ENCODE assay signal across 8 mouse cellular contexts in the genomic region with DNA sequence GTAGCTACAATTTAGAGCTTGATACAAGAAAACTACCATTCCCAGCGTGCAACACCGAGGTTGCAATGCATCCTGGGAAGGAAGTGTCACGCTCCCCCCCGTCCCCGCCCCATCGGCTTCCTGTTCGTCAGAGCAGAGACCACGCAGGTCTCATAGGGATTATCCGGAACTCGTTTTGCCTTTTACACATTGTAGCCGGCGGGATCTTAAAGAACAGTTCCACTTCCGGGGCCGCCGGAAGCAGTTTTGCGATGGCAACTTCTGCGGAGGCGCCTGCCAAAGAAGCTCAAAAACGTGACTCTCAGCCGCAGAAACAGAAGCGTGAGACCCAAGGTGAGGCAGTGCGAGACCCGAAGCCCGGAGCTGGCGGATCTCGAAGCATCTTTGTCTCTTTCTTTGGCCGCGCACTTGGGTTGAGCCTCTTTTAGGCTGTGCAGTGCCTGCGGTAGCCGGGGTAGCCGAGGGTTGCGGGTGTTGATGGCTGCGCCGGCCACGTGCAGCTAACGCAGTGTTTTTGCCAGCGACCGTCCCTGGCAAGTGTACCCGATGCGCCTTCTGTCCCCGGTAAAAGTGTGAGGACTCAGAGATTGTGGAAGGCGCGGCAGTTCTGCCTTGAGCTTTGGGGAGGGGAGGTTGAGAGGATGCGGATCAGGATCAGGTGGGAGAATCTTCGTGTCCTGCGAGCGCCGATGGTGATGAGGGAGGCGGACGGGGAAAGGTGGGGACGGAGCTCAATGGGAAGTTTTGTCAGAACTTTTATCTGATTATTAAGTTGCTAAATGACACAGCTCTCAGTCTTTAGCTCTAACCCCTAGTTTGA. TPM values are rescaled to one million over a fixed set of nuclear protein-coding genes. Genes with fewer than 3 reads are reported as not detected.
DNase-seq lines count a peak whose midpoint lies in the region; ATAC-seq and TF ChIP-seq lines count a peak whose summit lies in the region.

Gene Krr1, plus strand, starts transcription at position 123 of the 820 bp plus-strand sequence.

- no peak for TF ChIP-seq EP300 in MEL (IDR thresholded peaks at IDR 0.05; ENCODE audit: low read depth in 1 of 2, low read length in 2 of 2)

- WGBS in cerebellum, adult 2 months: under 1% methylated on average over 51 of the region's 51 CpGs
- WGBS in forebrain, postnatal 0 days: 1% methylated on average over 51 of the region's 51 CpGs
- under 1% methylated on average over 51 of the region's 51 CpGs for WGBS in lung, embryonic 15.5 days

- peak; percentile 98 for DNase-seq in MEL (ENCODE audit: low read depth, low spot score)
- DNase-seq in cerebellum, adult 2 months: peak; percentile 92 to 93
- peak; percentile 97 for DNase-seq in forebrain, postnatal 0 days
- DNase-seq in heart, postnatal 4 days: peak; percentile 87
- DNase-seq in layer of hippocampus, adult 8-10 months (ENCODE audit: low spot score in 2 of 2): peak; percentile 89 to 92
- peak; percentile 83 for DNase-seq in ovary, adult 18-20 months (ENCODE audit: low spot score)
- peak; percentile 97 for DNase-seq in thymus, postnatal 0 days (ENCODE audit: low spot score)

- peak within 1 kb of the TSS; percentile 95 for H3K9ac ChIP-seq in MEL (ENCODE audit: control insufficient read depth, low read depth, low read length, poor library complexity, severe bottlenecking)
- H3K9ac ChIP-seq in forebrain, postnatal 0 days: peak within 1 kb of the TSS; percentile 70
- peak within 1 kb of the TSS; percentile 85 for H3K9ac ChIP-seq in lung, embryonic 15.5 days

- H3K79me2 ChIP-seq in MEL (ENCODE audit: control insufficient read depth, insufficient read depth, low read length, poor library complexity): peaks cover 35% of the 10 kb centered on the region

- TF ChIP-seq POLR2A in MEL (IDR thresholded peaks at IDR 0.05; ENCODE audit: control insufficient read depth in 1 of 2, insufficient read depth in 1 of 2, low read depth in 1 of 2, low read length in 2 of 2, poor library complexity in 1 of 2): peak; percentile 65 to 92; a peak in 3 of 4 replicates
- TF ChIP-seq POLR2A in cerebellum, adult 2 months (IDR thresholded peaks at IDR 0.05; ENCODE audit: borderline replicate concordance, insufficient read depth, low read length): peak; percentile 77; the same call in 1 of the 2 replicates

- TF ChIP-seq CTCF in MEL (IDR thresholded peaks at IDR 0.05 in 2 of 3, conservative IDR thresholded peaks at IDR 0.05 in 1 of 3; ENCODE audit: control insufficient read depth in 1 of 3, insufficient read depth in 1 of 3, low read depth in 2 of 3, low read length in 3 of 3, poor library complexity in 1 of 3, severe bottlenecking in 1 of 3): no peak
- TF ChIP-seq CTCF in cerebellum, adult 2 months (IDR thresholded peaks at IDR 0.05; ENCODE audit: borderline replicate concordance, insufficient read depth, low read depth, low read length): no peak
- no peak for TF ChIP-seq CTCF in forebrain, postnatal 0 days (IDR thresholded peaks at IDR 0.05; ENCODE audit: low read depth)

- TF ChIP-seq RAD21 in MEL (IDR thresholded peaks at IDR 0.05; ENCODE audit: low read depth, low read length): no peak

- peaks cover 0 to 2% of the 10 kb centered on the region in 2 experiments; a peak in 2 of 4 replicates for H3K4me1 ChIP-seq in MEL (ENCODE audit: control insufficient read depth in 1 of 2, insufficient read depth in 2 of 2, low read length in 2 of 2)
- H3K4me1 ChIP-seq in cerebellum, adult 2 months (ENCODE audit: control insufficient read depth, insufficient read depth, low read length): no peaks in the 10 kb centered on the region
- H3K4me1 ChIP-seq in forebrain, postnatal 0 days (ENCODE audit: insufficient read depth): peaks cover 7% of the 10 kb centered on the region
- H3K4me1 ChIP-seq in lung, embryonic 15.5 days: peaks cover 13% of the 10 kb centered on the region

- peaks cover 3 to 5% of the 10 kb centered on the region in 2 experiments; a peak in 3 of 4 replicates for H3K27me3 ChIP-seq in MEL (ENCODE audit: control insufficient read depth in 1 of 2, insufficient read depth in 2 of 2, low read length in 2 of 2)
- H3K27me3 ChIP-seq in cerebellum, adult 2 months (ENCODE audit: control insufficient read depth, insufficient read depth, low read length): no peaks in the 10 kb centered on the region
- no peaks in the 10 kb centered on the region for H3K27me3 ChIP-seq in forebrain, postnatal 0 days (ENCODE audit: insufficient read depth, low read length)
- H3K27me3 ChIP-seq in lung, embryonic 15.5 days: no peaks in the 10 kb centered on the region

- peak within 1 kb of the TSS; percentile 83 for H3K4me2 ChIP-seq in forebrain, postnatal 0 days (ENCODE audit: low read depth)
- peak within 1 kb of the TSS; percentile 65 for H3K4me2 ChIP-seq in lung, embryonic 15.5 days

- H3K27ac ChIP-seq in MEL (ENCODE audit: control insufficient read depth, low read depth, low read length): peak within 1 kb of the TSS; percentile 81
- peak within 1 kb of the TSS; percentile 75; the same call in 1 of the 2 replicates for H3K27ac ChIP-seq in cerebellum, adult 2 months (ENCODE audit: insufficient read depth, low read length)
- H3K27ac ChIP-seq in forebrain, postnatal 0 days (ENCODE audit: low read depth, low read length): peak within 1 kb of the TSS; percentile 82
- H3K27ac ChIP-seq in lung, embryonic 15.5 days: peak within 1 kb of the TSS; percentile 42; the same call in 1 of the 2 replicates

- peaks cover 1 to 4% of the 10 kb centered on the region in 2 experiments; a peak in 3 of 4 replicates for H3K36me3 ChIP-seq in MEL (ENCODE audit: control insufficient read depth in 1 of 2, insufficient read depth in 2 of 2, low read length in 2 of 2)
- H3K36me3 ChIP-seq in forebrain, postnatal 0 days (ENCODE audit: insufficient read depth): peaks cover 14% of the 10 kb centered on the region
- H3K36me3 ChIP-seq in lung, embryonic 15.5 days: peaks cover 12% of the 10 kb centered on the region; the same call in 1 of the 2 replicates

- H3K9me3 ChIP-seq in MEL (replicated peaks; ENCODE audit: insufficient read depth, low read length): no peaks in the 10 kb centered on the region
- H3K9me3 ChIP-seq in forebrain, postnatal 0 days (ENCODE audit: low read length): no peaks in the 10 kb centered on the region
- H3K9me3 ChIP-seq in lung, embryonic 15.5 days: no peaks in the 10 kb centered on the region

- ATAC-seq in forebrain, postnatal 0 days: peak; percentile 99
- ATAC-seq in lung, embryonic 15.5 days (ENCODE audit: borderline replicate concordance, extremely low read depth, low FRiP score, low TSS enrichment): peak; percentile 97

- H3K4me3 ChIP-seq in MEL (ENCODE audit: control insufficient read depth in 1 of 2, insufficient read depth in 1 of 2, low read depth in 2 of 2, low read length in 2 of 2): peak within 1 kb of the TSS; percentile 55 to 98
- peak within 1 kb of the TSS; percentile 98 for H3K4me3 ChIP-seq in cerebellum, adult 2 months (replicated peaks; ENCODE audit: insufficient read depth, low read depth, low read length)
- H3K4me3 ChIP-seq in forebrain, postnatal 0 days (ENCODE audit: low read depth, low read length): peak within 1 kb of the TSS; percentile 77
- H3K4me3 ChIP-seq in lung, embryonic 15.5 days: peak within 1 kb of the TSS; percentile 78

TF ChIP-seq in MEL, 35 proteins besides CTCF, POLR2A, EP300 and RAD21 (continues in another document):
- TF ChIP-seq JUND (IDR thresholded peaks at IDR 0.05; ENCODE audit: low read depth, low read length): no peak
- peak; percentile 56; the same call in 1 of the 2 replicates for TF ChIP-seq BHLHE40 (IDR thresholded peaks at IDR 0.05; ENCODE audit: borderline replicate concordance, low read depth, low read length)
- TF ChIP-seq USF1 (IDR thresholded peaks at IDR 0.05; ENCODE audit: low read depth, low read length): peak; percentile 81
- peak; percentile 91; the same call in 1 of the 2 replicates for TF ChIP-seq MAZ (IDR thresholded peaks at IDR 0.05; ENCODE audit: low read depth, low read length)
- peak; percentile 100 for TF ChIP-seq HCFC1 (IDR thresholded peaks at IDR 0.05; ENCODE audit: low read depth, low read length)
- no peak for TF ChIP-seq ZKSCAN1 (IDR thresholded peaks at IDR 0.05; ENCODE audit: low read depth, low read length)
- peak; percentile 54; the same call in 1 of the 2 replicates for TF ChIP-seq MAX (IDR thresholded peaks at IDR 0.05; ENCODE audit: low read length)
- no peak for TF ChIP-seq CHD1 (IDR thresholded peaks at IDR 0.05; ENCODE audit: low read depth, low read length)
- TF ChIP-seq SIN3A (IDR thresholded peaks at IDR 0.05; ENCODE audit: low read length): peak; percentile 89
- no peak for TF ChIP-seq MYB (IDR thresholded peaks at IDR 0.05; ENCODE audit: low read depth, low read length)
- TF ChIP-seq TCF12 (IDR thresholded peaks at IDR 0.05; ENCODE audit: low read depth, low read length): peak; percentile 84
- TF ChIP-seq TAL1 (IDR thresholded peaks at IDR 0.05; ENCODE audit: low read length): no peak
- TF ChIP-seq POLR2AphosphoS5 (IDR thresholded peaks at IDR 0.05; ENCODE audit: borderline replicate concordance, low read depth, low read length): no peak
- no peak for TF ChIP-seq GATA1 (IDR thresholded peaks at IDR 0.05; ENCODE audit: low read depth, low read length)
- TF ChIP-seq NRF1 (IDR thresholded peaks at IDR 0.05; ENCODE audit: insufficient read depth, low read depth, low read length, poor library complexity, severe bottlenecking): peak; percentile 52
- peak; percentile 55; the same call in 1 of the 2 replicates for TF ChIP-seq CHD2 (IDR thresholded peaks at IDR 0.05; ENCODE audit: low read length)
- no peak for TF ChIP-seq ZC3H11A (IDR thresholded peaks at IDR 0.05; ENCODE audit: low read depth, low read length)
- TF ChIP-seq ZNF384 (IDR thresholded peaks at IDR 0.05; ENCODE audit: low read depth, low read length): no peak
- peak; percentile 63; the same call in 1 of the 2 replicates for TF ChIP-seq POLR2AphosphoS2 (IDR thresholded peaks at IDR 0.05; ENCODE audit: low read length)
- peak; percentile 94 for TF ChIP-seq MXI1 (IDR thresholded peaks at IDR 0.05; ENCODE audit: low read depth, low read length)
- peak; percentile 97 for TF ChIP-seq TBP (IDR thresholded peaks at IDR 0.05; ENCODE audit: low read depth, low read length)
- TF ChIP-seq SMC3 (IDR thresholded peaks at IDR 0.05; ENCODE audit: low read depth, low read length): no peak

RNA-seq across cellular contexts. Expression of gene Krr1, which starts in this region (rescaled TPM):
- 69.4 and 84.9 TPM in 2 replicates for total RNA-seq in MEL (2012; rRNA removed)
- polyA plus RNA-seq in MEL (2012; ENCODE audit: insufficient read depth in 1 of 2, insufficient read length in 2 of 2, low read depth in 1 of 2, low replicate concordance in 2 of 2, missing spikeins in 1 of 2): 10 to 100 TPM; 66.3 to 67.2 TPM
- polyA plus RNA-seq in cerebellum, adult 2 months (2012; rRNA removed): 30.3 and 31.3 TPM in 2 replicates
- 32.5 and 38.2 TPM in 2 replicates for total RNA-seq in forebrain, postnatal 0 days (2014; rRNA removed)
- 30.5 and 30.8 TPM in 2 replicates for polyA plus RNA-seq in forebrain, postnatal 0 days (2015; fragmentation: Nextera tagmentation; extraction: Ambion mirVana)
- 10 to 100 TPM; 22.9 to 24.2 TPM for total RNA-seq in heart, postnatal 4 days (2021)
- total RNA-seq in layer of hippocampus, adult 8-10 months (2022): 10 to 100 TPM; 36.2 to 39.6 (median 37.4) TPM
- 49.1 and 50.0 TPM in 2 replicates for polyA plus RNA-seq in lung, embryonic 15.5 days (2015; fragmentation: Nextera tagmentation; extraction: Ambion mirVana)
- 41.4 and 45.0 TPM in 2 replicates for polyA plus RNA-seq in thymus, postnatal 0 days (2015; fragmentation: Nextera tagmentation; extraction: Ambion mirVana)

Comparison
In these comparisons a context has a peak if more than half of its experiments do, and no peak if none do; other contexts are left out.
1. Peak in every context shown above with its lines: DNase-seq, ATAC-seq, H3K4me3 ChIP-seq and H3K27ac ChIP-seq.